ENCODE assay signal across 24 mouse cellular contexts in genomic region chr2:65037546-65037945, GRCm38 (mm10). TPM values are rescaled to one million over a fixed set of nuclear protein-coding genes. Genes with fewer than 3 reads are reported as not detected.
DNase-seq lines count a peak whose midpoint lies in the region; ATAC-seq and TF ChIP-seq lines count a peak whose summit lies in the region.
"Had no signal": no experiment of that assay in that cellular context is flagged by ENCODE, and none has a peak within 500 bp of the region (broad histone marks: within the 10 kb centered on the region; RNA-seq: fewer than 3 reads in every experiment).

No protein-coding gene starts in this region.

- DNase-seq in forebrain, embryonic 10.5 days (ENCODE audit: extremely low spot score, low spot score): no peak
- DNase-seq in heart, postnatal 4 days: no peak
- DNase-seq in liver: no peak
- DNase-seq: cerebellum, adult 2 months; gastrocnemius, adult 2 months; kidney, postnatal 4 days; layer of hippocampus, adult 9-11 months; lung, adult 2 months; right cerebral cortex, postnatal 25 days; thymus, adult 18-20 months; thymus, postnatal 4 days had no signal

- H3K9ac ChIP-seq in forebrain, embryonic 12.5 days: no peak overlapping the region
- no peak overlapping the region for H3K9ac ChIP-seq in heart, embryonic 15.5 days
- H3K9ac ChIP-seq in forebrain, embryonic 13.5 days: no peak overlapping the region
- H3K9ac ChIP-seq: hindbrain, embryonic 14.5 days had no signal

- TF ChIP-seq CTCF in E14TG2a.4 (conservative IDR thresholded peaks at IDR 0.05; ENCODE audit: low read length): no peak

- no peak overlapping the region for H3K4me3 ChIP-seq in forebrain, embryonic 12.5 days (replicated peaks)
- H3K4me3 ChIP-seq in forebrain, embryonic 10.5 days: no peak overlapping the region
- no peak overlapping the region for H3K4me3 ChIP-seq in heart, embryonic 15.5 days
- peak overlapping the region; percentile 39 for H3K4me3 ChIP-seq in E14TG2a.4 (replicated peaks; ENCODE audit: low read length)
- no peak overlapping the region for H3K4me3 ChIP-seq in forebrain, embryonic 13.5 days
- H3K4me3 ChIP-seq: gastrocnemius, adult 2 months; left cerebral cortex, adult 2 months; limb, embryonic 10.5 days; megakaryocyte, embryonic 14.5 days had no signal

- H3K4me2 ChIP-seq in forebrain, embryonic 12.5 days: peak overlapping the region; percentile 15; the same call in 1 of the 2 replicates
- H3K4me2 ChIP-seq in heart, embryonic 15.5 days: peak overlapping the region; percentile 26; the same call in 1 of the 2 replicates
- peak overlapping the region; percentile 15; the same call in 1 of the 2 replicates for H3K4me2 ChIP-seq in forebrain, embryonic 13.5 days
- H3K4me2 ChIP-seq: hindbrain, embryonic 14.5 days; liver, embryonic 11.5 days had no signal

- no peaks in the 10 kb centered on the region for H3K9me3 ChIP-seq in forebrain, embryonic 12.5 days
- H3K9me3 ChIP-seq in forebrain, embryonic 10.5 days: no peaks in the 10 kb centered on the region
- no peaks in the 10 kb centered on the region for H3K9me3 ChIP-seq in heart, embryonic 15.5 days (replicated peaks)
- no peaks in the 10 kb centered on the region for H3K9me3 ChIP-seq in E14TG2a.4 (ENCODE audit: low read length)
- no peaks in the 10 kb centered on the region for H3K9me3 ChIP-seq in forebrain, embryonic 13.5 days (replicated peaks)
- H3K9me3 ChIP-seq: limb, embryonic 10.5 days; megakaryocyte, embryonic 14.5 days had no signal

- 9% methylated on average over 8 of the region's 8 CpGs for WGBS in forebrain, embryonic 12.5 days
- 21% methylated on average over 8 of the region's 8 CpGs for WGBS in forebrain, embryonic 10.5 days
- WGBS in heart, embryonic 15.5 days: 44% methylated on average over 8 of the region's 8 CpGs
- 12% methylated on average over 8 of the region's 8 CpGs for WGBS in forebrain, embryonic 13.5 days

- H3K4me1 ChIP-seq in forebrain, embryonic 12.5 days: peaks cover 9% of the 10 kb centered on the region; the same call in 1 of the 2 replicates
- H3K4me1 ChIP-seq in forebrain, embryonic 10.5 days: peaks cover 10% of the 10 kb centered on the region
- peaks cover 5% of the 10 kb centered on the region for H3K4me1 ChIP-seq in heart, embryonic 15.5 days (replicated peaks)
- H3K4me1 ChIP-seq in E14TG2a.4 (replicated peaks; ENCODE audit: low read depth, low read length): peaks cover 21% of the 10 kb centered on the region
- peaks cover 8% of the 10 kb centered on the region; the same call in 1 of the 2 replicates for H3K4me1 ChIP-seq in forebrain, embryonic 13.5 days
- H3K4me1 ChIP-seq: megakaryocyte, embryonic 14.5 days had no signal

- H3K36me3 ChIP-seq in forebrain, embryonic 12.5 days (replicated peaks): no peaks in the 10 kb centered on the region
- no peaks in the 10 kb centered on the region for H3K36me3 ChIP-seq in forebrain, embryonic 10.5 days (replicated peaks)
- no peaks in the 10 kb centered on the region for H3K36me3 ChIP-seq in heart, embryonic 15.5 days
- H3K36me3 ChIP-seq in E14TG2a.4 (ENCODE audit: insufficient read depth, low read length): no peaks in the 10 kb centered on the region
- H3K36me3 ChIP-seq in forebrain, embryonic 13.5 days (ENCODE audit: poor library complexity, severe bottlenecking): no peaks in the 10 kb centered on the region
- H3K36me3 ChIP-seq: limb, embryonic 10.5 days had no signal

- H3K27ac ChIP-seq in forebrain, embryonic 12.5 days: no peak overlapping the region
- H3K27ac ChIP-seq in forebrain, embryonic 10.5 days: no peak overlapping the region
- peak overlapping the region; percentile 72 for H3K27ac ChIP-seq in heart, embryonic 15.5 days
- H3K27ac ChIP-seq in forebrain, embryonic 13.5 days: no peak overlapping the region
- H3K27ac ChIP-seq: gastrocnemius, adult 2 months; hindbrain, embryonic 14.5 days; left cerebral cortex, adult 2 months; limb, embryonic 10.5 days had no signal

- 0 out of 2 replicates have a peak, but pooled peaks cover 3% of the 10 kb centered on the region for H3K27me3 ChIP-seq in forebrain, embryonic 12.5 days
- no peaks in the 10 kb centered on the region for H3K27me3 ChIP-seq in forebrain, embryonic 10.5 days (ENCODE audit: poor library complexity, severe bottlenecking)
- no peaks in the 10 kb centered on the region for H3K27me3 ChIP-seq in heart, embryonic 15.5 days
- peaks cover 28% of the 10 kb centered on the region for H3K27me3 ChIP-seq in E14TG2a.4 (ENCODE audit: insufficient read depth, low read length)
- no peaks in the 10 kb centered on the region for H3K27me3 ChIP-seq in forebrain, embryonic 13.5 days
- H3K27me3 ChIP-seq: megakaryocyte, embryonic 14.5 days had no signal

- no peak; the same call in 1 of the 2 replicates for ATAC-seq in forebrain, embryonic 12.5 days (ENCODE audit: low FRiP score)
- no peak for ATAC-seq in heart, embryonic 15.5 days (replicated peaks; ENCODE audit: insufficient number of reproducible peaks, insufficient read depth, low FRiP score, low read depth)
- peak; percentile 38; the same call in 1 of the 2 replicates for ATAC-seq in forebrain, embryonic 13.5 days
- ATAC-seq in inflammation-experienced regulatory T-cells, adult 6 months: no peak
- ATAC-seq: CD4-positive, CD25-positive, alpha-beta regulatory T cell, adult 4 months; intestine, embryonic 16.5 days; midbrain, embryonic 16.5 days had no signal

RNA-seq across cellular contexts. Expression of gene Grb14, which starts 12.8 kb away (rescaled TPM):
- polyA plus RNA-seq in forebrain, embryonic 12.5 days (2016; fragmentation: Nextera tagmentation; extraction: Ambion mirVana): 5.9 and 7.5 TPM in 2 replicates
- polyA plus RNA-seq in forebrain, embryonic 10.5 days (2016; fragmentation: Nextera tagmentation; extraction: Ambion mirVana): 3.0 and 3.5 TPM in 2 replicates
- 97.3 and 111 TPM in 2 replicates for polyA plus RNA-seq in heart, embryonic 15.5 days (2015; fragmentation: Nextera tagmentation; extraction: Ambion mirVana)
- 100 to 1,000 TPM; 108 to 111 TPM for total RNA-seq in heart, postnatal 4 days (2021)
- polyA plus RNA-seq in forebrain, embryonic 13.5 days (2015; fragmentation: Nextera tagmentation; extraction: Ambion mirVana): 9.8 and 11.4 TPM in 2 replicates
- not detected for polyA plus RNA-seq in inflammation-experienced regulatory T-cells, adult 6 months (2017; shearing (Covaris generic))
- polyA plus RNA-seq: CD4-positive, CD25-positive, alpha-beta regulatory T cell, adult 4 months had no signal
